Mouse (Mus musculus) limb, embryonic 15.5 days (tissue): ENCODE results near the gene Gm20403. TPM values are rescaled to one million over a fixed set of nuclear protein-coding genes. Genes with fewer than 3 reads are reported as not detected.
"Not testable (repeated sequence)": the region's sequence is repeated elsewhere in the genome, so short reads cannot be mapped to it uniquely, and the experiment has no call there.

Experiments
- ATAC-seq: fragments of 200-750 bp; cut with Nextera tagmentation; 2 replicates; pipeline ENCODE4 v1.8.0; 2017; ENCODE audit warnings: low read depth, moderate TSS enrichment; ENCODE audit not compliant: insufficient number of reproducible peaks, low FRiP score, low TSS enrichment
- H3K27ac ChIP-seq: fragments of 300-500 bp; sonication (generic); 2 replicates; pipeline ENCODE4 v1.5.1; 2015; ENCODE audit warnings: moderate library complexity, mild to moderate bottlenecking, inconsistent platforms
- H3K27me3 ChIP-seq: fragments of 300-500 bp; sonication (generic); 2 replicates; pipeline ENCODE4 v1.6.1; 2015; ENCODE audit warnings: inconsistent platforms
- H3K36me3 ChIP-seq: fragments of 300-500 bp; sonication (generic); 2 replicates; pipeline ENCODE4 v1.6.1; 2015; ENCODE audit warnings: inconsistent platforms
- H3K4me1 ChIP-seq: fragments of 300-500 bp; sonication (generic); 2 replicates; pipeline ENCODE4 v1.6.1; 2015; ENCODE audit warnings: inconsistent platforms
- H3K4me2 ChIP-seq: fragments of 300-500 bp; sonication (generic); 2 replicates; pipeline ENCODE4 v1.6.1; 2015; ENCODE audit warnings: mild to moderate bottlenecking, inconsistent platforms
- H3K4me3 ChIP-seq: fragments of 300-500 bp; sonication (generic); 2 replicates; pipeline ENCODE4 v1.5.1; 2015; ENCODE audit warnings: mild to moderate bottlenecking, inconsistent platforms
- H3K9ac ChIP-seq: fragments of 300-500 bp; sonication (generic); 2 replicates; pipeline ENCODE4 v1.6.1; 2015; ENCODE audit warnings: inconsistent platforms
- H3K9me3 ChIP-seq: fragments of 300-500 bp; sonication (generic); 2 replicates; pipeline ENCODE4 v1.6.1; 2016; ENCODE audit warnings: inconsistent platforms
- WGBS: fragments of 180-500 bp; shearing (Covaris S2); methylation state at CpG from one replicate; pipeline ENCODE4 v1.1.7; 2015; 5-methylcytosine and 5-hydroxymethylcytosine counted together
- polyA plus RNA-seq: library from polyadenylated mRNA; unstranded; fragments of >200 nt; fragmentation: Nextera tagmentation; extraction: Ambion mirVana; gene quantifications from 2 replicates; pipeline ENCODE4 v1.2.1, GENCODE M21; 2015

Gene Gm20403
- polyA plus RNA-seq, 1 experiment from 2014 or later: not detected

DNA sequence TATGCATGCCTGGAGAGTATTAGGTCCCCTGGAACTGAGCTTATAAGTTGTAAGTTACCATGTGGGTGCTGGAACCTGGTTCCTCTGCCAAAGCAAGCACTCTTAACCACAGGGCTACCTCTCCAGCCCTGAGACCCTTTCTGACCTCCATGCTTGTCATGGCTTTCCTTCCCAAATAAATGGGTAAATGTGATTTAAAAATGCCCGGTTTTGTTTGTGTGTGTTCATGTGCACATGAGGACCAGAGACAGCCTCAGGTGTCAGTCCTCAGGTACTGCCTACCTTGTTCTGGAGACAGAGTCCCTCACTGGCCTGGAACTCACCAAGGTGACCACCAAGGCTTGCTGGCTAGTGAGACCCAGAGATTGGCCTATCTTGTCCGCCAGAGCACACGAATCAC is 18.1 kb upstream of the Gm20403 start:
- Histone ChIP-seq H3K27ac (no peak overlapping the region), H3K4me1 (no peaks in the 10 kb centered on the region), H3K4me3 (no peak overlapping the region), H3K36me3 (no peaks in the 10 kb centered on the region), H3K27me3 (no peaks in the 10 kb centered on the region), H3K4me2 (no peak overlapping the region), H3K9ac (no peak overlapping the region), H3K9me3 (no peaks in the 10 kb centered on the region)
- ATAC-seq: no peak
- WGBS: 82% methylated on average over 3 of the region's 3 CpGs

DNA sequence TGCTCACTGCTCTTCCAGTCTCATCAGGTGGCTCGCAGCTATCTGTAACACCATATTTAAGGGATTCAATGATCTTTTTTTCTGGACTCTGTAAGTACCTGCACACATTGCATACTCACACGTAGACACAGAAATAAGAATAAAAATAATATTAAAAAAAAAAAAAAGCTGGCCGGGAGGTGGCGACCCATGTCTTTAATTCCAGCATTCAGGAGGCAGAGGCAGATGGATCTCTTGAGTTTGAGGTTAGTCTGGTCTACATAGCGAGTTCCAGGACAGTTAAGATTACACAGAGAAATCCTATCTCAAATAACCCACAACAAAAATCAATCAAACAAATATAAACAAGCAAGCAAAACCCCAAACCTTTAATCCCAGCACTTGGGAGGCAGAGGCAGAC is 17.5 kb upstream of the Gm20403 start:
- no peak overlapping the region for H3K27ac ChIP-seq
- no peak overlapping the region for H3K4me2 ChIP-seq
- no peak for ATAC-seq
- no peak overlapping the region for H3K4me3 ChIP-seq
- H3K36me3 ChIP-seq: no peaks in the 10 kb centered on the region
- no peaks in the 10 kb centered on the region for H3K9me3 ChIP-seq
- no peaks in the 10 kb centered on the region for H3K27me3 ChIP-seq
- 85% methylated on average over 5 of the region's 5 CpGs for WGBS
- no peaks in the 10 kb centered on the region for H3K4me1 ChIP-seq
- no peak overlapping the region for H3K9ac ChIP-seq

DNA sequence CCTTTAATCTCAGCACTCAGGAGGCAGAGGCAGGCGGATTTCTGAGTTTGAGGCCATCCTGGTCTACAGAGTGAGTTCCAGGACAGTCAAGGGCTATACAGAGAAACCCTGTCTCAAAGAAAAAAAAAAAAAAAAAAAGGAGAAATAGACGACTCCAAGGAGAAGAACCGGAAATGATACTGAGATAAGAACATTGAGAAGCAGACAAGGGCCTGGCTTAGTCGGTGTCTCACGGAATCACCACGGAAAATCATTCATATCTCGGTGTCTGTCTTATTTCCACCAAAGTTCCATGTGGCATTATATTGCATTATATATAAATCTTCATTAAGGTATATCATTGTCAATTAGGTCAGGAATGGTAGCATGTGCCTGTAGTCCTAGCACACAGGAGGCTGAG is 16.2 kb upstream of the Gm20403 start:
- not testable (repeated sequence) for H3K36me3 ChIP-seq, H3K27me3 ChIP-seq, H3K4me1 ChIP-seq, H3K9ac ChIP-seq, H3K27ac ChIP-seq, H3K4me3 ChIP-seq, H3K9me3 ChIP-seq, H3K4me2 ChIP-seq, ATAC-seq
- WGBS: 85% methylated on average over 6 of the region's 7 CpGs

DNA sequence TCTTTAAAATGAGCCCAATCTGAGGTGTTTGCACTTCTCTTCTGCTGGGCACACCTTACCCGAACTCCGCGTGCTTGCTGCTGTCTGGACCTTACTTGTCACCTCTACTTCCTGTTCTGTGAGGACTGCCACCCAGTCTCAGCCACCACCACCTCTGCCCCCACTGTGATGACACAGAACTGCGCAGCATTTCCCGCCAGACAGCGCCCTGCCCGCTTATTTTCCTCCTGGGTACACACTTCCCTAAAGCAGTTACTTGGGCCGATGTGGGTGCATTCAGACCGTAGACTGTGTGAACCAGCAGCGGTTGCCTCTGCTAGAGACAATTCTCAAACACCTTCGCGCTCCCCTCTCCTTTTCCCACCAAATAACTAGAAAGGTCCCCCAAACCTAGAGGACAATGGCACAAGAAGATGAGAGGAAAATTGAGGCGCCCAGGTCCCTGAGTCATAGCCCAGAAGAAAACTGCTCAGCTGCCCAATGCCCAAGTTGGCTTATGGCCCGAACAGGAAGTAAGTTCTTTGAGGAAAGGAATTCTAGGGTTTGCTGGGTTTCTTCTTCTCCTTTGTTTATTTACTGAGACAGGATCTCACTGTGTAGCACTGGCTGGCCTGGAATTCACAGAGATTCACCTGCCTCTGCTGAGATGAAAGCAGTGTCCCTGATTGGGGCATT is 12.8 kb upstream of the Gm20403 start:
- Histone ChIP-seq H3K4me2 (no peak overlapping the region), H3K4me1 (no peaks in the 10 kb centered on the region), H3K27me3 (no peaks in the 10 kb centered on the region), H3K27ac (no peak overlapping the region), H3K9me3 (no peaks in the 10 kb centered on the region), H3K4me3 (no peak overlapping the region), H3K9ac (no peak overlapping the region), H3K36me3 (no peaks in the 10 kb centered on the region)
- no peak for ATAC-seq
- 82% methylated on average over 14 of the region's 14 CpGs for WGBS

DNA sequence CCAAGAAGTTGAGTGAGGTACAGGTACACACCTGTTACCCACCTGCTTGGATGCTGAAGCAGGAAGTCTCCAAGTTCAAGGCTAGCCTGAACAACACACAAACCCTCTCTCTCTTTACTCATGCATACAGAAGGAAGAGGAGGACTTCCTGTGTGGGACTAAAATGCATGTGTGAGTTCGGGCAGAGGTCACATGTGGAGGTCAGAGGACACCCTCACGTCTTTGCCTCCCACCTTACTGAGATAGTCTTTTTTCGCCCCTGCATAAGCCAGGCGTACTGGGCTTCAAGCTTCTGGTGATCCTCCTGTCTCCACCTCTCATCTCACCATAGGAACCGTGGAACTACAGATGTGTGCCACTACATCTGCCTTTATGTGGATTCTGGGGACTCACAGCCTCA is 12.1 kb upstream of the Gm20403 start:
- Histone ChIP-seq H3K36me3 (no peaks in the 10 kb centered on the region), H3K4me3 (no peak overlapping the region), H3K27ac (no peak overlapping the region), H3K4me2 (no peak overlapping the region), H3K27me3 (no peaks in the 10 kb centered on the region), H3K9me3 (no peaks in the 10 kb centered on the region), H3K9ac (no peak overlapping the region), H3K4me1 (no peaks in the 10 kb centered on the region)
- WGBS: 70% methylated on average over 5 of the region's 5 CpGs
- no peak for ATAC-seq

DNA sequence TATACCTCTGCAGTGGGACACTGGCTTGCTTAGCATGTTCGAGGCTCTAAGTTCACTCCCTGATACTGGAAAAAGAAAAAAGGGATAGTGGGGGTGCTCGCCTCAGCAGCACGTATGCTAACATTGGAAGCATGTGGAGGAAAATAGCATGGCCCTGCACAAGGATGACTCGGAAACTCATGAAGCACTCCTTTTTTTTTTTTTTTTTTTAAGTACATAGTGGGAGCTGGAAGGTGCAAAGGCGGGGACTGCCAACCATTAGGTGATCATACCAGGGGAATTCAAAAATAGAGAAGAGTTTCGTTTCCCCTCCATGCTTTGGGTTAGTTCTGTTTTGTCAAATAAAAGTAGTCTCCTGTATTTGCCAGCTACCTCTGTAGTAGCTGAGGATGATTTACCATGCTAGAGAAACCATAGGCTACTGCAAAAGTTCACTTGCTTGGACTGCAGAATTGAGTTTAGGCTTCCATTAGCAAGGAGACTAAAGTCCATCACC is 10.7 kb upstream of the Gm20403 start:
- WGBS: 82% methylated on average over 6 of the region's 6 CpGs
- Histone ChIP-seq H3K4me3 (no peak overlapping the region), H3K27ac (no peak overlapping the region), H3K9me3 (no peaks in the 10 kb centered on the region), H3K36me3 (no peaks in the 10 kb centered on the region), H3K4me1 (0 out of 2 replicates have a peak, but pooled peaks cover 5% of the 10 kb centered on the region), H3K27me3 (no peaks in the 10 kb centered on the region), H3K4me2 (no peak overlapping the region), H3K9ac (no peak overlapping the region)
- ATAC-seq: no peak

DNA sequence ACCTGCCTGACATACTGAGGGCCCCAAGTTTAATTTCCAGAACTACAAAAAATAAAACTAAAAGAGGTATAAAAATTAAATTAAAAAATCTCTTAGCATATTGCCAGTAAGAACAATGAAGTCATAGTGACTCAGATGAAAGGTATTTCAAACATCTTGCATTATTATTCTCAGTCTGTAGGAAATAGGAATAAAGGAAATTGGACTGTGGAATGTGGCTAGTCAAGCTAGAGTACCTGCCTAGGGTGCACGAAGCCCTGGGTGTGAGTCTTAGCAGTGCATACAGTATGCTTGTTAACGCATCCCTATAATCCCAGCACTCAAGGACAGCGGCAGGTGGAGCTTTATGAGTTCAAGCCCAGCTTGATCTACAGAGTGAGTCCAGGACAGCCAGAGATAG is 9.6 kb upstream of the Gm20403 start:
- H3K9ac ChIP-seq: no peak overlapping the region
- no peaks in the 10 kb centered on the region for H3K36me3 ChIP-seq
- WGBS: 47% methylated on average over 3 of the region's 3 CpGs
- H3K9me3 ChIP-seq: no peaks in the 10 kb centered on the region
- H3K4me1 ChIP-seq: 0 out of 2 replicates have a peak, but pooled peaks cover 5% of the 10 kb centered on the region
- H3K27ac ChIP-seq: no peak overlapping the region
- ATAC-seq: no peak
- no peak overlapping the region for H3K4me3 ChIP-seq
- no peaks in the 10 kb centered on the region for H3K27me3 ChIP-seq
- H3K4me2 ChIP-seq: no peak overlapping the region

DNA sequence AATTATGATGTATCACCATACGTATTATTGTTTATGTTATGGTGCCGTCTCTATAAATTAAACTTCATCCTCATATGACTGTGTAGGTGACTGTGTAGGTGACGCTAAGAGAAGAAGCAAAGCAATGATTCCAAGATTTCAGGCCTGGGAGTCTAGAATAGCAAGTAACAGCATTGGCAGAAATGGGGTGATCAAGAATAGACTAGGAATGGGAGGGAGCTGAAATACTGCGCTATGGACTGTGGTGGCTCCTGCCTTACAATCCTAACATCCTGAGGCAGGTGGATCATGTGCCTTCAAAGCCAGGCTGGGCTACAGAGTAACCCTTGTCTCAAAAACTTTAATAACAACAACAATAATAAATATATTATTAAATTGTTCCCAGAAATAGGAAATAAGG is 8.1 kb upstream of the Gm20403 start:
- no peak overlapping the region for H3K4me2 ChIP-seq
- no peak for ATAC-seq
- WGBS: 83% methylated on average over 4 of the region's 4 CpGs
- no peaks in the 10 kb centered on the region for H3K9me3 ChIP-seq
- no peak overlapping the region for H3K4me3 ChIP-seq
- no peak overlapping the region for H3K9ac ChIP-seq
- 0 out of 2 replicates have a peak, but pooled peaks cover 5% of the 10 kb centered on the region for H3K4me1 ChIP-seq
- H3K36me3 ChIP-seq: no peaks in the 10 kb centered on the region
- H3K27ac ChIP-seq: no peak overlapping the region
- no peaks in the 10 kb centered on the region for H3K27me3 ChIP-seq

DNA sequence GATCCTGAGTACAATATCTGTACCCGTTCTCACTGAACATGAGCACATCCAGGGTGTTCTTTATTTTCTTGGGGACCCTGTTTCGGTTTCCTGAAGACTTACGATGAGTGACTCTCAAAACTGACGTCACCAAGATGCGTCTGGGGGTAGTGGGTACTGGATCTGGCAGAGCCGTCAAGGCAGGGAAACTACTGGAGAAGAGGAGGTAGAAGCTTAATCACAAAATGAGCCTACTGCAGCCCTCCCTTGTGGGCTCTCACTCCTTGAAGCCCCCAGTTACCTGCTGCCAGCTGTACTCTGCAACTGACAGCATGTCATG is 7.7 kb upstream of the Gm20403 start:
- Histone ChIP-seq H3K9ac (no peak overlapping the region), H3K9me3 (no peaks in the 10 kb centered on the region), H3K27ac (no peak overlapping the region), H3K4me3 (no peak overlapping the region), H3K4me1 (0 out of 2 replicates have a peak, but pooled peaks cover 5% of the 10 kb centered on the region), H3K4me2 (no peak overlapping the region), H3K27me3 (no peaks in the 10 kb centered on the region), H3K36me3 (no peaks in the 10 kb centered on the region)
- WGBS: 65% methylated on average over 6 of the region's 6 CpGs
- no peak for ATAC-seq

DNA sequence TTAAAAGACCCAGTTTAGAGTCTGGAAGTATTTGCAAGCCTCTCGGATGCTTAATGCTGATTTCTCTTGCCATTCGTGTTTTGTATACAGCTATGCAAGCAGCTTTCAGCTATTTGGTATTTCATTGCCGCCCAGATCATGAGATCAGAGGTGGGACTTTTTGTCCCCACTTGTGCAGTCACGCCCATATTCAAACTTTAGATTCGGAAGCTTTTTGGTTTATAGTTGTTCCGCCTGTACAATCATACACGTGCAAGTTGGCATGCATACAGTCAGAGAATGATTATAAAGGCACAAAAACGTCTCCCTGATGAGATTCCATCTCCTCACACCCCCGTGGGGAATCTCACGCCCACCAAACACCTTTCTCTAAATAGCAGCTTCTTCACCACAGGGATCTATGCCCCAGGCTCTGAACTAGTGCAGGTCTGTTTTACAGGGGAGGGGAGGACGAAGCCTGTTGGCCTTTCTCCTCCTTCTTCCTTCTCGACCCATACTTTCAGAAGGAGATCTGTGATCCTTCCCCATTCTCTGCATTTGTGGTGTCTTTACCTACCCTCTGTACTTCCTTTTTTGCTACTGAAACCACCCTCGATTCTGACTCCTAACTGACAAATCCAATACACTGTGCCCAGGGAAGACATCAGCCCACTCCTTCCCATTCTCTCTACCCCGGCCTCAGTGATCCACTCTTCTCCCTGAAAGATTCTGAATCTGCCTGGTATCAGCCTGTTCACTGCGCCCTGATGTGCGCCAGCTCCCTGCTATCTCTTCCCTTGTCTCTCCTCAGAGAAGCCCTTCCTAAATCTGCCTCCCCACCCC is 7.1 kb upstream of the Gm20403 start:
- Histone ChIP-seq H3K9me3 (no peaks in the 10 kb centered on the region), H3K9ac (no peak overlapping the region), H3K4me3 (no peak overlapping the region), H3K27me3 (no peaks in the 10 kb centered on the region), H3K27ac (no peak overlapping the region), H3K36me3 (no peaks in the 10 kb centered on the region), H3K4me1 (0 out of 2 replicates have a peak, but pooled peaks cover 5% of the 10 kb centered on the region), H3K4me2 (no peak overlapping the region)
- ATAC-seq: no peak
- 38% methylated on average over 16 of the region's 16 CpGs for WGBS

DNA sequence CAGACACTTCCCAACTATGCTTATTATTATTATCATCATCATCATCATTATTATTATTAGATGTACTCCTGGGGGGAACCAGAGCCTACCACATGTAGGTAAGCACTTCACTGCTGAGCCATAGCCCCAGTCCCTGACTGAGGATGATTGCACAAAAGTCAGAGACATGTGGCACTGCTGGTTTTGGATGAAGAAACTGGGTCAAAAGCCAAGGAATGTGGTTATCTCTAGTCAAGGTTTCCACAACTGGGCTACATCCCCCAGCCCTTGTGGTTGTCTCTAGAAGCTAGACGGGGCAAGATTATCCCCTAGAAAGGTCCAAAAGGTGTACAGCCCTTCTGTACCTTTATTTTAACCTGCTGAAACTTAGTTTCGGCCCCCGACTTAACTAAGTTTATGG is 6.5 kb upstream of the Gm20403 start:
- Histone ChIP-seq H3K4me3 (no peak overlapping the region), H3K4me1 (0 out of 2 replicates have a peak, but pooled peaks cover 5% of the 10 kb centered on the region), H3K9ac (no peak overlapping the region), H3K27me3 (no peaks in the 10 kb centered on the region), H3K27ac (no peak overlapping the region), H3K36me3 (no peaks in the 10 kb centered on the region), H3K9me3 (no peaks in the 10 kb centered on the region), H3K4me2 (no peak overlapping the region)
- 55% methylated on average over 3 of the region's 3 CpGs for WGBS
- ATAC-seq: no peak

DNA sequence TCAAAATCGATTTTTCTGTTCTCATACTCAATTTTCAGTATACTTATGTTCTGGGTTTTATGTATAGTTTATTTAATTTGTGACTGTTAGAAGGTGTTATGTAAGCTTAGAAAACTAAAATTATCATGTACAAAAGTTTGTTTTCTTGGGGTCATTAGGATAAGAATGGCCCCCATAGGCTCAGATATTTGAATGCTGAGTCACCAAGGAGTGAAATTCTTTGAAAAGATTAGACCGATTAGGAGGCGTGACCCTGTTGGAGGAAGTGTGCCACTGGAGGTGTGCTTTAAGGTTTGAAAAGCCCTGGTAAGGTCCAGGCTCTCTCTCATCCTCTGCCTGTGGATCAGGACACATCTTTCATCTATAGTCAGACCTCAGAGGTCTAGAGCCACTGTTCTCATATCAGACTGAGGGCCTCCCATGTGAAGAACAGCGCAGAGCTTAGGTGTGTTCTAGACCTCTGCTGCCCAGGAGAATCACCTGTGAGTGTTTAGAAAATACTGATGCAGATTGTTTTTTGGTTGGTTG is 2.1 kb upstream of the Gm20403 start:
- Histone ChIP-seq H3K9ac (no peak overlapping the region), H3K27me3 (no peaks in the 10 kb centered on the region), H3K4me1 (0 out of 2 replicates have a peak, but pooled peaks cover 12% of the 10 kb centered on the region), H3K27ac (no peak overlapping the region), H3K4me3 (no peak overlapping the region), H3K36me3 (no peaks in the 10 kb centered on the region), H3K9me3 (no peaks in the 10 kb centered on the region), H3K4me2 (no peak overlapping the region)
- 77% methylated on average over 4 of the region's 4 CpGs for WGBS
- no peak for ATAC-seq
